Mouse (Mus musculus) MEL (cell line): Measurements from ENCODE around the gene Unc13a. TPM values are rescaled to one million over a fixed set of nuclear protein-coding genes. Genes with fewer than 3 reads are reported as not detected.

ENCODE experiments used
- DNase-seq: peaks from one replicate; pipeline ENCODE4 v3.0.0; 2011; ENCODE audit warnings: low read depth, low spot score
- H3K27ac ChIP-seq: 2 replicates; pipeline ENCODE4 v1.5.1; 2012; ENCODE audit warnings: low read depth, mild to moderate bottlenecking, control low read depth, low read length, moderate library complexity; ENCODE audit not compliant: control insufficient read depth
- H3K27me3 ChIP-seq, 2 experiments: fragments of 150-350 bp in 1 of 2; sonication (generic) in 1 of 2; 2 replicates each; pipeline ENCODE4 v1.6.1; 2012; ENCODE audit warnings: low read length in 2 of 2, mild to moderate bottlenecking in 2 of 2, improper control_type of control experiment in 1 of 2, moderate library complexity in 1 of 2; ENCODE audit not compliant: insufficient read depth in 2 of 2, control insufficient read depth in 1 of 2
- H3K36me3 ChIP-seq, 2 experiments: 2 replicates each; pipeline ENCODE4 v1.6.1; 2012 to 2014; ENCODE audit warnings: low read length in 2 of 2, improper control_type of control experiment in 1 of 2, inconsistent platforms in 1 of 2, mild to moderate bottlenecking in 1 of 2; ENCODE audit not compliant: insufficient read depth in 2 of 2, control insufficient read depth in 1 of 2
- H3K4me1 ChIP-seq, 2 experiments: fragments of 150-350 bp in 1 of 2; sonication (generic) in 1 of 2; 2 replicates each; pipeline ENCODE4 v1.6.1; 2012; ENCODE audit warnings: low read length in 2 of 2, improper control_type of control experiment in 1 of 2, mild to moderate bottlenecking in 1 of 2; ENCODE audit not compliant: insufficient read depth in 2 of 2, control insufficient read depth in 1 of 2
- H3K4me3 ChIP-seq, 2 experiments: fragments of 150-350 bp in 1 of 2; sonication (generic) in 1 of 2; 2 replicates each; pipeline ENCODE4 v1.5.1; 2012; ENCODE audit warnings: low read depth in 2 of 2, low read length in 2 of 2, mild to moderate bottlenecking in 2 of 2, moderate library complexity in 2 of 2, control low read depth in 1 of 2, improper control_type of control experiment in 1 of 2; ENCODE audit not compliant: control insufficient read depth in 1 of 2, insufficient read depth in 1 of 2
- H3K79me2 ChIP-seq: 2 replicates; pipeline ENCODE4 v1.6.1; 2012; ENCODE audit warnings: mild to moderate bottlenecking, low read length, moderate library complexity; ENCODE audit not compliant: control insufficient read depth, poor library complexity, insufficient read depth
- H3K9ac ChIP-seq: 2 replicates; pipeline ENCODE4 v1.6.1; 2012; ENCODE audit warnings: low read depth, mild to moderate bottlenecking, control low read depth, low read length, moderate library complexity; ENCODE audit not compliant: control insufficient read depth, poor library complexity, severe bottlenecking
- H3K9me3 ChIP-seq: fragments of 150-350 bp; sonication (generic); replicated peaks from 2 replicates; pipeline ENCODE4 v1.6.1; 2012; ENCODE audit warnings: mild to moderate bottlenecking, low read length, improper control_type of control experiment, moderate library complexity; ENCODE audit not compliant: insufficient read depth
- CHD1 ChIP-seq: IDR thresholded peaks from 2 replicates; pipeline ENCODE4 v1.6.1; 2012; ENCODE audit warnings: low read depth, mild to moderate bottlenecking, inconsistent platforms, low read length, improper control_type of control experiment
- GABPA ChIP-seq: IDR thresholded peaks from 2 replicates; pipeline ENCODE4 v1.6.1; 2012; ENCODE audit warnings: low read depth, mild to moderate bottlenecking, inconsistent platforms, low read length, improper control_type of control experiment, moderate library complexity
- GATA1 ChIP-seq: IDR thresholded peaks from 2 replicates; pipeline ENCODE4 v1.6.1; 2011; ENCODE audit warnings: low read depth, low read length, improper control_type of control experiment
- HCFC1 ChIP-seq: IDR thresholded peaks from 2 replicates; pipeline ENCODE4 v1.6.1; 2012; ENCODE audit warnings: low read depth, mild to moderate bottlenecking, inconsistent platforms, low read length, improper control_type of control experiment, moderate library complexity
- JUND ChIP-seq: IDR thresholded peaks from 2 replicates; pipeline ENCODE4 v1.6.1; 2011; ENCODE audit warnings: low read depth, mild to moderate bottlenecking, improper control_type of control experiment, low read length
- MAZ ChIP-seq: IDR thresholded peaks from 2 replicates; pipeline ENCODE4 v1.6.1; 2012; ENCODE audit warnings: low read depth, mild to moderate bottlenecking, inconsistent platforms, low read length, improper control_type of control experiment
- MYB ChIP-seq: IDR thresholded peaks from 2 replicates; pipeline ENCODE4 v1.6.1; 2011; ENCODE audit warnings: mild to moderate bottlenecking, low read depth, low read length, improper control_type of control experiment
- MYC ChIP-seq: IDR thresholded peaks from 2 replicates; pipeline ENCODE4 v1.6.1; 2011; ENCODE audit warnings: low read depth, mild to moderate bottlenecking, low read length, improper control_type of control experiment, moderate library complexity
- NRF1 ChIP-seq: IDR thresholded peaks from 2 replicates; pipeline ENCODE4 v1.6.1; 2014; ENCODE audit warnings: low read depth, mild to moderate bottlenecking, inconsistent platforms, low read length, improper control_type of control experiment, moderate library complexity; ENCODE audit not compliant: poor library complexity, insufficient read depth, severe bottlenecking
- POLR2A ChIP-seq, 2 experiments: IDR thresholded peaks; 2 replicates each; pipeline ENCODE4 v1.6.1; 2011 to 2012; ENCODE audit warnings: low read length in 2 of 2, mild to moderate bottlenecking in 2 of 2, control low read depth in 1 of 2, improper control_type of control experiment in 1 of 2, low read depth in 1 of 2, moderate library complexity in 1 of 2; ENCODE audit not compliant: control insufficient read depth in 1 of 2, insufficient read depth in 1 of 2, poor library complexity in 1 of 2
- POLR2AphosphoS2 ChIP-seq: IDR thresholded peaks from 2 replicates; pipeline ENCODE4 v1.6.1; 2011; ENCODE audit warnings: low read length, improper control_type of control experiment
- POLR2AphosphoS5 ChIP-seq: IDR thresholded peaks from 2 replicates; pipeline ENCODE4 v1.6.1; 2012; ENCODE audit warnings: low read depth, borderline replicate concordance, mild to moderate bottlenecking, inconsistent platforms, low read length, moderate library complexity, mixed read lengths
- RAD21 ChIP-seq: IDR thresholded peaks from 2 replicates; pipeline ENCODE4 v1.6.1; 2011; ENCODE audit warnings: mild to moderate bottlenecking, low read depth, low read length, improper control_type of control experiment
- RCOR1 ChIP-seq: IDR thresholded peaks from 2 replicates; pipeline ENCODE4 v1.6.1; 2012; ENCODE audit warnings: low read depth, mild to moderate bottlenecking, inconsistent platforms, low read length, improper control_type of control experiment
- SIN3A ChIP-seq: IDR thresholded peaks from 2 replicates; pipeline ENCODE4 v1.6.1; 2012; ENCODE audit warnings: low read length, improper control_type of control experiment, inconsistent platforms
- TAL1 ChIP-seq: IDR thresholded peaks from 2 replicates; pipeline ENCODE4 v1.6.1; 2012; ENCODE audit warnings: mild to moderate bottlenecking, inconsistent platforms, low read length, moderate library complexity, mixed read lengths
- TBP ChIP-seq: IDR thresholded peaks from 2 replicates; pipeline ENCODE4 v1.8.0; 2011; ENCODE audit warnings: low read depth, low read length, improper control_type of control experiment
- UBTF ChIP-seq: IDR thresholded peaks from 2 replicates; pipeline ENCODE4 v1.6.1; 2012; ENCODE audit warnings: low read depth, mild to moderate bottlenecking, inconsistent platforms, low read length, improper control_type of control experiment, moderate library complexity, borderline replicate concordance; ENCODE audit not compliant: insufficient read depth
- USF1 ChIP-seq: IDR thresholded peaks from 2 replicates; pipeline ENCODE4 v1.6.1; 2014; ENCODE audit warnings: low read depth, mild to moderate bottlenecking, inconsistent platforms, low read length, improper control_type of control experiment, moderate library complexity
- USF2 ChIP-seq, 2 experiments: IDR thresholded peaks; 2 replicates each; pipeline ENCODE4 v1.6.1; 2011 to 2012; ENCODE audit warnings: improper control_type of control experiment in 2 of 2, low read length in 2 of 2, borderline replicate concordance in 1 of 2, inconsistent platforms in 1 of 2, low read depth in 1 of 2, mild to moderate bottlenecking in 1 of 2; ENCODE audit not compliant: insufficient read depth in 1 of 2
- ZC3H11A ChIP-seq: IDR thresholded peaks from 2 replicates; pipeline ENCODE4 v1.6.1; 2012; ENCODE audit warnings: low read depth, mild to moderate bottlenecking, inconsistent platforms, low read length, improper control_type of control experiment
- ZNF384 ChIP-seq: IDR thresholded peaks from 2 replicates; pipeline ENCODE4 v1.6.1; 2012; ENCODE audit warnings: low read depth, mild to moderate bottlenecking, inconsistent platforms, low read length, improper control_type of control experiment
- polyA plus RNA-seq, 2 experiments: library from polyadenylated mRNA; stranded (reverse) in 1 of 2; unstranded in 1 of 2; fragments of >175 nt in 1 of 2; fragments of >200 nt in 1 of 2; gene quantifications; 2 replicates each; pipeline versions ENCODE4 v1.2.1 to v1.2.4; 2012; ENCODE audit warnings: low replicate concordance in 2 of 2, low read depth in 1 of 2; ENCODE audit not compliant: insufficient read length in 2 of 2, insufficient read depth in 1 of 2, missing spikeins in 1 of 2
- total RNA-seq: library from RNA; depleted of rRNA; stranded (reverse); fragments of 300-350 nt; gene quantifications from 2 replicates; pipeline ENCODE4 v1.2.3, GENCODE M21; 2012

The Unc13a gene
- total and polyA plus RNA-seq, 3 experiments: 0.81 to 3.6 TPM; not detected in 1

- no peak for DNase-seq
- TF ChIP-seq MYB: no peak
- TF ChIP-seq CHD1: no peak
- TF ChIP-seq TBP: no peak
- TF ChIP-seq POLR2A (IDR thresholded peaks at IDR 0.05; ENCODE audit: control insufficient read depth in 1 of 2, insufficient read depth in 1 of 2, low read depth in 1 of 2, low read length in 2 of 2, poor library complexity in 1 of 2): no peak
- Histone ChIP-seq H3K9ac (no peak overlapping the region), H3K79me2 (no peaks in the 10 kb centered on the region; the same call in 1 of the 2 replicates), H3K27me3 (no peaks in the 10 kb centered on the region), H3K4me3 (no peak overlapping the region), H3K36me3 (peaks cover 5% of the 10 kb centered on the region in 2 experiments; a peak in 3 of 4 replicates), H3K27ac (no peak overlapping the region), H3K9me3 (no peaks in the 10 kb centered on the region), H3K4me1 (peaks cover 2 to 22% of the 10 kb centered on the region in 2 experiments; a peak in 3 of 4 replicates)
Observed at GRCm38 (mm10) chr8:71625088-71625487, 46.5 kb downstream of the Unc13a start.

GRCm38 (mm10) chr8:71619786-71620185 is 51.8 kb downstream of the Unc13a start:
- Histone ChIP-seq H3K27me3 (no peaks in the 10 kb centered on the region), H3K27ac (no peak overlapping the region), H3K79me2 (no peaks in the 10 kb centered on the region), H3K4me1 (no peaks in the 10 kb centered on the region)
- no peak for TF ChIP-seq ZNF384
- no peak for TF ChIP-seq HCFC1
- TF ChIP-seq POLR2AphosphoS5: no peak
- TF ChIP-seq USF2 (IDR thresholded peaks at IDR 0.05; ENCODE audit: borderline replicate concordance in 1 of 2, insufficient read depth in 1 of 2, low read depth in 1 of 2, low read length in 2 of 2): no peak
- TF ChIP-seq ZC3H11A: no peak
- TF ChIP-seq TBP: no peak
- TF ChIP-seq, all 39 proteins: peak for 0
- no peak overlapping the region for H3K9ac ChIP-seq
- no peak for DNase-seq
- no peaks in the 10 kb centered on the region for H3K9me3 ChIP-seq
- H3K36me3 ChIP-seq: peaks cover 0 to 9% of the 10 kb centered on the region in 2 experiments; a peak in 2 of 4 replicates
- no peak overlapping the region for H3K4me3 ChIP-seq

- DNase-seq: peak; percentile 32
- no peak overlapping the region for H3K27ac ChIP-seq
- H3K79me2 ChIP-seq: peaks cover 19% of the 10 kb centered on the region
- no peak overlapping the region for H3K9ac ChIP-seq
- no peaks in the 10 kb centered on the region for H3K27me3 ChIP-seq
- H3K9me3 ChIP-seq: no peaks in the 10 kb centered on the region
- TF ChIP-seq POLR2AphosphoS2: no peak
- no peak for TF ChIP-seq MYC
- no peak for TF ChIP-seq TBP
- TF ChIP-seq USF1: no peak
- TF ChIP-seq GABPA: no peak
- no peak for TF ChIP-seq ZNF384
- TF ChIP-seq UBTF: no peak
- no peak for TF ChIP-seq ZC3H11A
- TF ChIP-seq SIN3A: no peak
- TF ChIP-seq GATA1: no peak
- no peak for TF ChIP-seq JUND
- no peak for TF ChIP-seq NRF1
- TF ChIP-seq USF2 (IDR thresholded peaks at IDR 0.05; ENCODE audit: borderline replicate concordance in 1 of 2, insufficient read depth in 1 of 2, low read depth in 1 of 2, low read length in 2 of 2): no peak
- no peak for TF ChIP-seq MAZ
- no peak for TF ChIP-seq MYB
- no peak for TF ChIP-seq RCOR1
- TF ChIP-seq RAD21: no peak
- TF ChIP-seq TAL1: no peak
- H3K36me3 ChIP-seq: peaks cover 4 to 5% of the 10 kb centered on the region in 2 experiments
- H3K4me1 ChIP-seq: peaks cover 6 to 11% of the 10 kb centered on the region in 2 experiments; a peak in 2 of 4 replicates
- H3K4me3 ChIP-seq: no peak overlapping the region
Observed at GRCm38 (mm10) chr8:71613418-71613817, 58.1 kb downstream of the Unc13a start.
